Mouse (Mus musculus) lung, embryonic 14.5 days (tissue): Measurements from ENCODE around the gene Tssc4. TPM values are rescaled to one million over a fixed set of nuclear protein-coding genes. Genes with fewer than 3 reads are reported as not detected.

Source experiments
- ATAC-seq: fragments of 200-750 bp; cut with Nextera tagmentation; 2 replicates; pipeline ENCODE4 v1.8.0; 2017; ENCODE audit warnings: mild to moderate bottlenecking, moderate TSS enrichment, moderate library complexity; ENCODE audit not compliant: insufficient read depth
- DNase-seq: peaks from one replicate; pipeline ENCODE4 v3.0.0-alpha.2; 2015
- H3K27ac ChIP-seq: fragments of 300-500 bp; sonication (generic); 2 replicates; pipeline ENCODE4 v1.5.1; 2014; ENCODE audit warnings: low read depth, mild to moderate bottlenecking, moderate library complexity
- H3K27me3 ChIP-seq: fragments of 300-500 bp; sonication (generic); 2 replicates; pipeline ENCODE4 v1.6.1; 2014; ENCODE audit warnings: low read length, control low read depth; ENCODE audit not compliant: insufficient read depth
- H3K36me3 ChIP-seq: fragments of 300-500 bp; sonication (generic); 2 replicates; pipeline ENCODE4 v1.6.1; 2014; ENCODE audit warnings: control low read depth; ENCODE audit not compliant: insufficient read depth
- H3K4me1 ChIP-seq: fragments of 300-500 bp; sonication (generic); 2 replicates; pipeline ENCODE4 v1.6.1; 2014; ENCODE audit warnings: antibody characterized with exemption, control low read depth; ENCODE audit not compliant: insufficient read depth
- H3K4me2 ChIP-seq: fragments of 300-500 bp; sonication (generic); 2 replicates; pipeline ENCODE4 v1.6.1; 2014; ENCODE audit warnings: mild to moderate bottlenecking
- H3K4me3 ChIP-seq: fragments of 300-500 bp; sonication (generic); 2 replicates; pipeline ENCODE4 v1.5.1; 2014; ENCODE audit warnings: low read depth, low read length
- H3K9ac ChIP-seq: fragments of 300-500 bp; sonication (generic); 2 replicates; pipeline ENCODE4 v1.6.1; 2014
- H3K9me3 ChIP-seq: fragments of 300-500 bp; sonication (generic); 2 replicates; pipeline ENCODE4 v1.6.1; 2016; ENCODE audit warnings: low read depth, low read length, control low read depth
- CTCF ChIP-seq: IDR thresholded peaks from 2 replicates; pipeline ENCODE4 v1.5.1; 2016; ENCODE audit warnings: antibody characterized with exemption, low read depth
- WGBS: fragments of 180-500 bp; shearing (Covaris S2); extraction: QIAGEN DNeasy Blood & Tissue Kit; methylation state at CpG from one replicate; pipeline ENCODE4 v1.1.7; 2014; 5-methylcytosine and 5-hydroxymethylcytosine counted together
- polyA plus RNA-seq: library from polyadenylated mRNA; unstranded; fragments of >200 nt; fragmentation: Nextera tagmentation; extraction: Ambion mirVana; gene quantifications from 2 replicates; pipeline ENCODE4 v1.2.1, GENCODE M21; 2014

Gene Tssc4
- polyA plus RNA-seq, 1 experiment from 2014 or later, result 75.6 TPM

- peak; percentile 34; the same call in 1 of the 2 replicates for TF ChIP-seq CTCF
- H3K27ac ChIP-seq, result no peak overlapping the region
- peaks cover 6% of the 10 kb centered on the region; the same call in 1 of the 2 replicates for H3K9me3 ChIP-seq
- H3K27me3 ChIP-seq, result peaks cover 31% of the 10 kb centered on the region
- peaks cover 6% of the 10 kb centered on the region; the same call in 1 of the 2 replicates for H3K4me1 ChIP-seq
- no peak overlapping the region for H3K9ac ChIP-seq
- H3K4me2 ChIP-seq, result no peak overlapping the region
- no peak for DNase-seq
- no peak overlapping the region for H3K4me3 ChIP-seq
- H3K36me3 ChIP-seq, result no peaks in the 10 kb centered on the region
- ATAC-seq, result no peak
- 57% methylated on average over 1 of the region's 1 CpGs for WGBS
These were observed 41.8 kb downstream of the Tssc4 start for GRCm38 (mm10) chr7:143110803-143111202.

- no peak for TF ChIP-seq CTCF
- no peak overlapping the region for H3K27ac ChIP-seq
- 42% methylated on average over 4 of the region's 4 CpGs for WGBS
- DNase-seq (no peak), ATAC-seq (no peak)
- no peaks in the 10 kb centered on the region for H3K36me3 ChIP-seq
- no peak overlapping the region for H3K9ac ChIP-seq
- no peak overlapping the region for H3K4me2 ChIP-seq
- H3K9me3 ChIP-seq, result peaks cover 6% of the 10 kb centered on the region; the same call in 1 of the 2 replicates
- H3K4me3 ChIP-seq, result no peak overlapping the region
- peaks cover 22% of the 10 kb centered on the region for H3K27me3 ChIP-seq
- peaks cover 5% of the 10 kb centered on the region; the same call in 1 of the 2 replicates for H3K4me1 ChIP-seq
These were observed 42.7 kb downstream of the Tssc4 start for GRCm38 (mm10) chr7:143111719-143112118.

- peaks cover 6% of the 10 kb centered on the region; the same call in 1 of the 2 replicates for H3K9me3 ChIP-seq
These were observed 43.3 kb downstream of the Tssc4 start for GRCm38 (mm10) chr7:143112395-143112794.

GRCm38 (mm10) chr7:143114773-143115172 is 45.7 kb downstream of the Tssc4 start:
- no peak for ATAC-seq
- no peaks in the 10 kb centered on the region for H3K27me3 ChIP-seq

More at GRCm38 (mm10) chr7:143112395-143112794, 43.3 kb downstream of the Tssc4 start:
- ATAC-seq (no peak), DNase-seq (no peak)
- no peak overlapping the region for H3K9ac ChIP-seq
- H3K4me2 ChIP-seq, result no peak overlapping the region
- peaks cover 15% of the 10 kb centered on the region for H3K27me3 ChIP-seq
- peaks cover 3% of the 10 kb centered on the region; the same call in 1 of the 2 replicates for H3K4me1 ChIP-seq
- WGBS, result 23% methylated on average over 1 of the region's 1 CpGs
- H3K27ac ChIP-seq, result no peak overlapping the region
- no peaks in the 10 kb centered on the region for H3K36me3 ChIP-seq
- no peak for TF ChIP-seq CTCF
- no peak overlapping the region for H3K4me3 ChIP-seq

GRCm38 (mm10) chr7:143116521-143116920 is 47.5 kb downstream of the Tssc4 start:
- WGBS, result 81% methylated on average over 5 of the region's 5 CpGs
- Histone ChIP-seq H3K27me3 (no peaks in the 10 kb centered on the region), H3K4me2 (no peak overlapping the region), H3K36me3 (no peaks in the 10 kb centered on the region), H3K4me3 (no peak overlapping the region), H3K9ac (no peak overlapping the region), H3K4me1 (peaks cover 6% of the 10 kb centered on the region; the same call in 1 of the 2 replicates), H3K9me3 (peaks cover 6% of the 10 kb centered on the region; the same call in 1 of the 2 replicates), H3K27ac (no peak overlapping the region)
- TF ChIP-seq CTCF, result no peak
- ATAC-seq (no peak), DNase-seq (no peak)

More at GRCm38 (mm10) chr7:143114773-143115172, 45.7 kb downstream of the Tssc4 start:
- Histone ChIP-seq H3K9ac (no peak overlapping the region), H3K9me3 (peaks cover 6% of the 10 kb centered on the region; the same call in 1 of the 2 replicates), H3K4me3 (no peak overlapping the region), H3K4me2 (no peak overlapping the region), H3K27ac (no peak overlapping the region), H3K36me3 (no peaks in the 10 kb centered on the region), H3K4me1 (peaks cover 3% of the 10 kb centered on the region; the same call in 1 of the 2 replicates)
- TF ChIP-seq CTCF, result no peak
- no peak for DNase-seq

- DNase-seq, result no peak
- no peak overlapping the region for H3K4me3 ChIP-seq
These were observed 50.4 kb downstream of the Tssc4 start for GRCm38 (mm10) chr7:143119407-143119806.

GRCm38 (mm10) chr7:143119826-143120225 is 50.8 kb downstream of the Tssc4 start:
- peaks cover 2% of the 10 kb centered on the region; the same call in 1 of the 2 replicates for H3K9me3 ChIP-seq
- H3K9ac ChIP-seq, result no peak overlapping the region
- no peaks in the 10 kb centered on the region for H3K27me3 ChIP-seq
- ATAC-seq, result no peak
- TF ChIP-seq CTCF, result no peak
- H3K4me2 ChIP-seq, result no peak overlapping the region
- peak overlapping the region; percentile 33; the same call in 1 of the 2 replicates for H3K27ac ChIP-seq
- no peak for DNase-seq
- H3K36me3 ChIP-seq, result no peaks in the 10 kb centered on the region
- no peak overlapping the region for H3K4me3 ChIP-seq
- WGBS, result 63% methylated on average over 3 of the region's 3 CpGs
- H3K4me1 ChIP-seq, result peaks cover 11% of the 10 kb centered on the region

More at GRCm38 (mm10) chr7:143119407-143119806, 50.4 kb downstream of the Tssc4 start:
- no peaks in the 10 kb centered on the region for H3K36me3 ChIP-seq
- WGBS, result 38% methylated on average over 1 of the region's 1 CpGs
- TF ChIP-seq CTCF, result no peak
- peak overlapping the region; percentile 33; the same call in 1 of the 2 replicates for H3K27ac ChIP-seq
- H3K9me3 ChIP-seq, result peaks cover 6% of the 10 kb centered on the region; the same call in 1 of the 2 replicates
- no peak overlapping the region for H3K9ac ChIP-seq
- no peak for ATAC-seq
- H3K27me3 ChIP-seq, result no peaks in the 10 kb centered on the region
- peaks cover 11% of the 10 kb centered on the region for H3K4me1 ChIP-seq
- no peak overlapping the region for H3K4me2 ChIP-seq

Other genes starting within 250 kb of the Tssc4 start
- 0.55 and 0.84 TPM in 2 replicates for gene Th, start 138.1 kb upstream of the Tssc4 start, polyA plus RNA-seq
- gene Ascl2, start 100.0 kb upstream of the Tssc4 start, polyA plus RNA-seq, result 2.2 and 3.3 TPM in 2 replicates
- 1.1 and 2.1 TPM in 2 replicates for gene Tspan32, start 64.2 kb upstream of the Tssc4 start, polyA plus RNA-seq
- 654 and 667 TPM in 2 replicates for gene Cd81, start 16.5 kb upstream of the Tssc4 start, polyA plus RNA-seq
- gene Trpm5, start 25.4 kb downstream of the Tssc4 start, polyA plus RNA-seq, result 4.7 and 5.7 TPM in 2 replicates
- 5.3 and 6.5 TPM in 2 replicates for gene Kcnq1, start 37.1 kb downstream of the Tssc4 start, polyA plus RNA-seq